Mouse (Mus musculus): ENCODE measurements around the gene Mmp3. TPM values are rescaled to one million over a fixed set of nuclear protein-coding genes. Genes with fewer than 3 reads are reported as not detected.
"Not testable (repeated sequence)": the region's sequence is repeated elsewhere in the genome, so short reads cannot be mapped to it uniquely, and the experiment has no call there.

The Mmp3 gene
- not detected in 2 replicates for polyA plus RNA-seq (2015; fragmentation: Nextera tagmentation; extraction: Ambion mirVana)

DNA sequence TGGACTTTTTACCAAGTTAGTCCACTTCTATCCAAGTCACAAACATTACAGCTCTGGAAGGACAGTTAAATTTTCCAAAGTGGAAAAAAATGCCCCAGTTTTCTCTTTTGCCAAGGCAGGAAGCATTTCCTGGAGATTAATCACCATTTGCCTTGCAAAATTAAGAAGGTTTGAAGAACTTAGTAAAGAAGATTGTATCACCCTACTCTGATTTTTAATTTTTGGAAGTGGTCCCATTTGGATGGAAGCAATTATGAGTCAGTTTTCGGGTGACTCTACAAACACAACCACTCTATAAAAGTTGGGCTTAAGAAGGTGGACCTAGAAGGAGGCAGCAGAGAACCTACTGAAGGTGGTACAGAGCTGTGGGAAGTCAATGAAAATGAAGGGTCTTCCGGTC lies at the start of gene Mmp3:
Gene Mmp3 (plus strand): TSS at position 301 of the 400 bp plus-strand sequence.
- 87% methylated on average over 2 of the region's 2 CpGs for WGBS

DNA sequence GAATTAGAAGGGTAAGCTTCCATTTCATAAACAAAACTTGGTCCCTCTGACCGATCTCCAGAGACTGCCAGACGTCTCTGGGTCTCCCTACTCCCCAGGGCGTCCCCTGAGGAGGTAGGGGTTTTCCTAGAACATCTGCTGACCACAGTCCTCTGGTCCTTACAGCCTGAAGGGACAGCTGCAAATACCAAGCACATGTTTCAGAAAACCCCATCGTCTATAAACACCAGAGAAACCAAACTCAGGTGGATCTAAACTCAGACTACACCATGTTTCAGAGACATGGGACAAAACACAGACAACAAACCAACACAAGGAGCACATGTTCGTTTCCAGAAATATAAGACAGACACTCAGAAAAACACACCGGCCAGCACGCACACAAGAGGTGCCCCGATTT lies 49.1 kb upstream of the Mmp3 start:
- H3K4me3 ChIP-seq (ENCODE audit: low read length); H3K9ac ChIP-seq (replicated peaks; ENCODE audit: low read length); H3K4me2 ChIP-seq (replicated peaks; ENCODE audit: low read depth, low read length); ATAC-seq (ENCODE audit: low FRiP score, low TSS enrichment); H3K4me1 ChIP-seq (ENCODE audit: insufficient read depth, low read length); H3K9me3 ChIP-seq (ENCODE audit: low read length); H3K36me3 ChIP-seq (ENCODE audit: insufficient read depth, low read length); H3K27me3 ChIP-seq (ENCODE audit: insufficient read depth, low read length); H3K27ac ChIP-seq (ENCODE audit: low read length): not testable (repeated sequence)
- 82% methylated on average over 8 of the region's 8 CpGs for WGBS

More for the DNA sequence above, at the start of gene Mmp3:
- no peak within 1 kb of the TSS for H3K27ac ChIP-seq (ENCODE audit: low read length)
- no peaks in the 10 kb centered on the region for H3K27me3 ChIP-seq (ENCODE audit: insufficient read depth, low read length)
- H3K9me3 ChIP-seq (ENCODE audit: low read length): no peaks in the 10 kb centered on the region
- H3K9ac ChIP-seq (replicated peaks; ENCODE audit: low read length): no peak within 1 kb of the TSS
- H3K36me3 ChIP-seq (ENCODE audit: insufficient read depth, low read length): no peaks in the 10 kb centered on the region
- ATAC-seq (ENCODE audit: low FRiP score, low TSS enrichment): no peak
- H3K4me2 ChIP-seq (replicated peaks; ENCODE audit: low read depth, low read length): no peak within 1 kb of the TSS
- H3K4me3 ChIP-seq (ENCODE audit: low read length): no peak within 1 kb of the TSS
- H3K4me1 ChIP-seq (ENCODE audit: insufficient read depth, low read length): no peaks in the 10 kb centered on the region

- H3K4me1 ChIP-seq (ENCODE audit: insufficient read depth, low read length): no peaks in the 10 kb centered on the region
- H3K27me3 ChIP-seq (ENCODE audit: insufficient read depth, low read length): no peaks in the 10 kb centered on the region
- no peaks in the 10 kb centered on the region for H3K9me3 ChIP-seq (ENCODE audit: low read length)
- no peak overlapping the region for H3K4me3 ChIP-seq (ENCODE audit: low read length)
- H3K4me2 ChIP-seq (replicated peaks; ENCODE audit: low read depth, low read length): no peak overlapping the region
- 83% methylated on average over 2 of the region's 2 CpGs for WGBS
- H3K27ac ChIP-seq (ENCODE audit: low read length): no peak overlapping the region
- ATAC-seq (ENCODE audit: low FRiP score, low TSS enrichment): no peak
- H3K36me3 ChIP-seq (ENCODE audit: insufficient read depth, low read length): no peaks in the 10 kb centered on the region
- no peak overlapping the region for H3K9ac ChIP-seq (replicated peaks; ENCODE audit: low read length)
Observed at GRCm38 (mm10) chr9:7453302-7453701, 7.7 kb downstream of the Mmp3 start.

DNA sequence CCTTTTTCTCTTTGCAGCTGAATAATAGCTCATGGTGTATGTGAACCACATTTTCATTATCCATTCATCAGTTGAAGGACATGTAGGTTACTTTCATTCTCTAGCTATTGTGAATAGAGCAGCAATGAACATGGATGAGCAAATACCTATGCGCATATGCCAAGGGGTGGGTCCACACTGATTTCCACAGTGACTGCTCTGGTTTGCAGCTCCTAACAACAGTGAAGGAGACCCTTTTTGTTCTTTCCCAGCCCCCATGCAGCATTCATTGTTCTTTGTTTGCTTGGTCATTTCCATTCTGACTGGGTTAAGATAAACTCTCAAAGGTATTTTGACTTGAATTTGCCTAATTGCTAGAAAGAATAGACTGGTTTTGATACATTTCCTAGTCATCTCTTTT lies 24.6 kb downstream of the Mmp3 start:
- Histone ChIP-seq H3K27ac (ENCODE audit: low read length) (no peak overlapping the region), H3K36me3 (ENCODE audit: insufficient read depth, low read length) (no peaks in the 10 kb centered on the region), H3K9me3 (ENCODE audit: low read length) (no peaks in the 10 kb centered on the region), H3K9ac (replicated peaks; ENCODE audit: low read length) (no peak overlapping the region), H3K4me1 (ENCODE audit: insufficient read depth, low read length) (no peaks in the 10 kb centered on the region), H3K4me2 (replicated peaks; ENCODE audit: low read depth, low read length) (no peak overlapping the region), H3K4me3 (ENCODE audit: low read length) (no peak overlapping the region), H3K27me3 (ENCODE audit: insufficient read depth, low read length) (no peaks in the 10 kb centered on the region)
- no peak for ATAC-seq (ENCODE audit: low FRiP score, low TSS enrichment)
- 96% methylated on average over 1 of the region's 1 CpGs for WGBS

DNA sequence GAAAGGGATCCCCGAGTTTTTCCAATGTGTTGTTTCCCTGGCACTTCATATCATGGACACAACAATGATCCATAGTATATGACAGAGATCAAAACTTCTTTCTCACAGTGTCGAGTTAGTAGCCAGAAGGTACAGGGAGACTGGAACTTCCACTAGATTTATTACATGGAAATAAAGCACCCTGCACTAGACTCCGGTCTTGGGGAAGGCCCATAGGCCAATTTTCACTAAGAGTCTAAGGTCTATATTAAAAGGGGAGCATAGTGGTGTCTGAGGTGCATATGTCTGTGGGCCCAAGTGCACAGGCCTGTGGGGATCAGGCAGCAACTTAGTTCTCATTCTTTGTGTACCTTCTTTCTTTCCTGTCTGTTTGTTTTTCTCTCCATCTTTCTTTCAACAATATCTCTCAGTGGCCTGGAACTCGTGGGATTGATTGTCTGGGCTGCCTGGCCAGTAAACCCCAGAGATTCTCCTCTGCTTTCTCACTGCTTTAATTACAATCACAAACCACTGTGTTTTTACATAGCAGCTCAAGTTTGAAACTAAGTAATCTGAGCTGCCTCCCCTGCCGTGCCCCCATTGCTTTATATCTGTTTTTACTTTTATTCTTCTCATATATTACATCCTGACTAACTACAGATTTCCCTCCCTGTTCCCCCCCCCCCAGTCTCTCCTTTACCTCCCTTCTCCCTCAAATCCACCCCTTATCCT lies 38.2 kb downstream of the Mmp3 start:
- Histone ChIP-seq H3K9me3 (ENCODE audit: low read length) (no peaks in the 10 kb centered on the region), H3K4me1 (ENCODE audit: insufficient read depth, low read length) (no peaks in the 10 kb centered on the region), H3K36me3 (ENCODE audit: insufficient read depth, low read length) (no peaks in the 10 kb centered on the region), H3K4me3 (ENCODE audit: low read length) (no peak overlapping the region), H3K27ac (ENCODE audit: low read length) (no peak overlapping the region), H3K4me2 (replicated peaks; ENCODE audit: low read depth, low read length) (no peak overlapping the region), H3K27me3 (ENCODE audit: insufficient read depth, low read length) (no peaks in the 10 kb centered on the region), H3K9ac (replicated peaks; ENCODE audit: low read length) (no peak overlapping the region)
- peak; percentile 83; the same call in 1 of the 2 replicates for ATAC-seq (ENCODE audit: low FRiP score, low TSS enrichment)
- WGBS: 31% methylated on average over 5 of the region's 5 CpGs

GRCm38 (mm10) chr9:7501138-7501537 lies 55.5 kb downstream of the Mmp3 start:
- H3K27me3 ChIP-seq (ENCODE audit: insufficient read depth, low read length): no peaks in the 10 kb centered on the region
- H3K36me3 ChIP-seq (ENCODE audit: insufficient read depth, low read length): no peaks in the 10 kb centered on the region
- WGBS: 75% methylated on average over 3 of the region's 3 CpGs
- no peak overlapping the region for H3K9ac ChIP-seq (replicated peaks; ENCODE audit: low read length)
- no peak for ATAC-seq (ENCODE audit: low FRiP score, low TSS enrichment)
- no peak overlapping the region for H3K4me3 ChIP-seq (ENCODE audit: low read length)
- H3K4me2 ChIP-seq (replicated peaks; ENCODE audit: low read depth, low read length): no peak overlapping the region
- no peaks in the 10 kb centered on the region for H3K4me1 ChIP-seq (ENCODE audit: insufficient read depth, low read length)
- H3K27ac ChIP-seq (ENCODE audit: low read length): no peak overlapping the region
- no peaks in the 10 kb centered on the region for H3K9me3 ChIP-seq (ENCODE audit: low read length)

GRCm38 (mm10) chr9:7502051-7502450 lies 56.4 kb downstream of the Mmp3 start, which contains the start of gene Mmp10:
TSS of gene Mmp10 (plus strand) at chr9:7502352.
- no peak for ATAC-seq (ENCODE audit: low FRiP score, low TSS enrichment)
- WGBS: 87% methylated on average over 3 of the region's 3 CpGs
- H3K4me3 ChIP-seq (ENCODE audit: low read length): no peak within 1 kb of the TSS

More at GRCm38 (mm10) chr9:7502051-7502450, 56.4 kb downstream of the Mmp3 start, which contains the start of gene Mmp10:
- H3K27ac ChIP-seq (ENCODE audit: low read length): no peak within 1 kb of the TSS
- no peak within 1 kb of the TSS for H3K4me2 ChIP-seq (replicated peaks; ENCODE audit: low read depth, low read length)
- H3K9me3 ChIP-seq (ENCODE audit: low read length): no peaks in the 10 kb centered on the region
- no peaks in the 10 kb centered on the region for H3K4me1 ChIP-seq (ENCODE audit: insufficient read depth, low read length)
- H3K27me3 ChIP-seq (ENCODE audit: insufficient read depth, low read length): no peaks in the 10 kb centered on the region
- no peaks in the 10 kb centered on the region for H3K36me3 ChIP-seq (ENCODE audit: insufficient read depth, low read length)
- H3K9ac ChIP-seq (replicated peaks; ENCODE audit: low read length): no peak within 1 kb of the TSS

Other genes with a start within 250 kb of the Mmp3 start
- 0.30 and 0.34 TPM in 2 replicates for gene Mmp13, start 173.3 kb upstream of the Mmp3 start, polyA plus RNA-seq (2015; fragmentation: Nextera tagmentation; extraction: Ambion mirVana)
- gene Mmp12, start 101.4 kb upstream of the Mmp3 start, polyA plus RNA-seq (2015; fragmentation: Nextera tagmentation; extraction: Ambion mirVana): not detected in 2 replicates
- gene Mmp1b, start 57.8 kb upstream of the Mmp3 start, polyA plus RNA-seq (2015; fragmentation: Nextera tagmentation; extraction: Ambion mirVana): not detected in 2 replicates
- 0.09 TPM in 1 of 2 replicates, not detected in the other for gene Mmp10, start 56.5 kb downstream of the Mmp3 start, polyA plus RNA-seq (2015; fragmentation: Nextera tagmentation; extraction: Ambion mirVana)
- gene Mmp8, start 112.6 kb downstream of the Mmp3 start, polyA plus RNA-seq (2015; fragmentation: Nextera tagmentation; extraction: Ambion mirVana): 0.35 and 0.89 TPM in 2 replicates
- not detected in 2 replicates for gene Mmp27, start 125.6 kb downstream of the Mmp3 start, polyA plus RNA-seq (2015; fragmentation: Nextera tagmentation; extraction: Ambion mirVana)
- not detected in 2 replicates for gene Mmp20, start 182.4 kb downstream of the Mmp3 start, polyA plus RNA-seq (2015; fragmentation: Nextera tagmentation; extraction: Ambion mirVana)
- not detected in 2 replicates for gene Mmp7, start 246.3 kb downstream of the Mmp3 start, polyA plus RNA-seq (2015; fragmentation: Nextera tagmentation; extraction: Ambion mirVana)

Measured in kidney, embryonic 16.5 days (tissue).